Mouse (Mus musculus) bone marrow, adult 2 months (tissue): ENCODE results near the gene Fcmr. TPM values are rescaled to one million over a fixed set of nuclear protein-coding genes. Genes with fewer than 3 reads are reported as not detected.

Source experiments
- H3K27ac ChIP-seq: fragments of 200-500 bp; 2 replicates; pipeline ENCODE4 v1.5.1; 2012; ENCODE audit warnings: low read depth, mild to moderate bottlenecking, control low read depth, inconsistent platforms, low read length; ENCODE audit not compliant: control insufficient read depth, poor library complexity, insufficient read depth
- H3K4me1 ChIP-seq: fragments of 200-500 bp; 2 replicates; pipeline ENCODE4 v1.6.1; 2011; ENCODE audit warnings: low read length; ENCODE audit not compliant: control insufficient read depth, insufficient read depth
- H3K4me3 ChIP-seq: fragments of 200-500 bp; replicated peaks from 2 replicates; pipeline ENCODE3; 2011; ENCODE audit warnings: mild to moderate bottlenecking, low read depth, low read length, control low read depth; ENCODE audit not compliant: control insufficient read depth
- CTCF ChIP-seq: fragments of 200-500 bp; IDR thresholded peaks from 2 replicates; pipeline ENCODE4 v1.5.1; 2011; ENCODE audit warnings: low read length, control low read depth; ENCODE audit not compliant: control insufficient read depth, insufficient read depth
- POLR2A ChIP-seq: fragments of 200-500 bp; IDR thresholded peaks from 2 replicates; pipeline ENCODE4 v1.6.1; 2011; ENCODE audit warnings: low read depth, mild to moderate bottlenecking, control low read depth, low read length, borderline replicate concordance; ENCODE audit not compliant: control insufficient read depth
- WGBS: fragments of 180-500 bp; shearing (Covaris S2); methylation state at CpG from one replicate; pipeline ENCODE4 v1.1.7; 2018; 5-methylcytosine and 5-hydroxymethylcytosine counted together
- polyA plus RNA-seq: library from polyadenylated mRNA; stranded (reverse); fragments of >200 nt; gene quantifications from 2 replicates; pipeline ENCODE4 v1.2.4, GENCODE M21; 2011; ENCODE audit warnings: low replicate concordance; ENCODE audit not compliant: missing spikeins, insufficient read depth, insufficient read length

Fcmr gene
- polyA plus RNA-seq, 1 experiment: 36.6 TPM

GRCm38 (mm10) chr1:130829906-130830830 lies 35.3 kb upstream of the Fcmr start:
- TF ChIP-seq CTCF: no peak
- no peak for TF ChIP-seq POLR2A
- 62% methylated on average over 8 of the region's 8 CpGs for WGBS
- no peak overlapping the region for H3K27ac ChIP-seq
- H3K4me3 ChIP-seq: no peak overlapping the region
- no peaks in the 10 kb centered on the region for H3K4me1 ChIP-seq

- Histone ChIP-seq H3K27ac (no peak overlapping the region), H3K4me1 (no peaks in the 10 kb centered on the region), H3K4me3 (no peak overlapping the region)
- WGBS: 64% methylated on average over 5 of the region's 5 CpGs
- no peak for TF ChIP-seq CTCF
- TF ChIP-seq POLR2A: no peak
Measured at GRCm38 (mm10) chr1:130832230-130833149, 33.0 kb upstream of the Fcmr start.

DNA sequence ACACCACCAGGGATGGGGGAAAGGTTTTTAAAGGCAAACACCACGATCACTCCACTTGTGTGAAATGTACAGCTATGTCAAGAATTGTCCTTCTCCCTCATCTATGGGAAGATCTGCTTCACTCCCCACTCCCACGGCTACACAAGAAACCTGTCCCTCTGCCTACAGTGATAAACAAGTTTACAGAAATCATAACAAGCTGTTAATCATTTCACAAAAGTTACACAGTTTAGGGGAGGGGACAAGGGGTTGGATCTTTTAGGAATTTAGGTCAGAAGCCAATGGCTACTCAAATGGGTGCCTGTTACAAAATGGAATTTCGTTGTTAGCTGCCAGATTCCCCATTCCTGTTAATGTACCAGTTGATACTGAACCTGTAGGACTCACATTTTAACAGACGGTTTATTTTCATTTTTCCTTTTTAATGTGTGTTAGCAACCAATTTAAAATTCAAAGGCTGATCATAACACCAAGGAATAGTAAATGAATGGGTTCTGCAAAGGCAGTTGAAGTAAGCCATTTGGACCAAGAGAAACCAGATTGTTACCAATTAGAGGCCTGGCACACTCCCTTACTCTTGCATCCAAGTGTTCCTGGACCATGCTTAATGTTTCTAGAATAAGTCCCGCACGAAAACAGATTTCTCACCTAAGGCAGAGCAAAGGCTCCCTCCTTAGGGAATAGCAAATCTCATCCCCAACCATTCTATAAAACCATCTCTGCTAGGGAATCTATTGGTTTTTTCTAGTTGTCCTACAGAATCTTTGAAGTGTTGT lies 30.1 kb upstream of the Fcmr start:
- H3K4me3 ChIP-seq: no peak overlapping the region
- no peak overlapping the region for H3K27ac ChIP-seq
- H3K4me1 ChIP-seq: no peaks in the 10 kb centered on the region
- 82% methylated on average over 6 of the region's 6 CpGs for WGBS
- TF ChIP-seq CTCF (no peak), POLR2A (no peak)

- no peaks in the 10 kb centered on the region for H3K4me1 ChIP-seq
- WGBS: 18% methylated on average over 6 of the region's 6 CpGs
- TF ChIP-seq CTCF (no peak), POLR2A (no peak)
- H3K4me3 ChIP-seq: no peak overlapping the region
- no peak overlapping the region for H3K27ac ChIP-seq
Measured at GRCm38 (mm10) chr1:130838288-130838687, 27.2 kb upstream of the Fcmr start.

GRCm38 (mm10) chr1:130840599-130841379 lies 24.7 kb upstream of the Fcmr start:
- Histone ChIP-seq H3K4me3 (no peak overlapping the region), H3K27ac (no peak overlapping the region), H3K4me1 (no peaks in the 10 kb centered on the region)
- WGBS: 62% methylated on average over 8 of the region's 8 CpGs
- TF ChIP-seq CTCF: no peak
- no peak for TF ChIP-seq POLR2A

DNA sequence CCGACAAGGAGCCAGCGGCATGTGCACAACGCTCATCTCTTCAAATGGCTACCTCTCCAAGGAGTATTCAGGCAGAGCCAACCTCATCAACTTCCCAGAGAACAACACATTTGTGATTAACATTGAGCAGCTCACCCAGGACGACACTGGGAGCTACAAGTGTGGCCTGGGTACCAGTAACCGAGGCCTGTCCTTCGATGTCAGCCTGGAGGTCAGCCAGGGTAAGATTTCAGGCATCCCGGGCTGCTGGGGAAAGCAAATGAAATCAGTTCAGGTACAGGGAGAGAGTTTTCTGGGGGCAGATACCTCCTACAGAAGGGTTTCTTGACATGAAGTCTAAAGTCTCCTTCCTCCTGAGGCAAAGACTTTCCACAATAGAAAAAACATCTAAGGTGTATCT lies 23.8 kb upstream of the Fcmr start:
- no peak for TF ChIP-seq CTCF
- no peak for TF ChIP-seq POLR2A
- Histone ChIP-seq H3K4me1 (no peaks in the 10 kb centered on the region), H3K27ac (no peak overlapping the region), H3K4me3 (no peak overlapping the region)
- 87% methylated on average over 7 of the region's 7 CpGs for WGBS

GRCm38 (mm10) chr1:130844516-130844915 lies 21.0 kb upstream of the Fcmr start:
- Histone ChIP-seq H3K4me1 (no peaks in the 10 kb centered on the region), H3K27ac (no peak overlapping the region), H3K4me3 (no peak overlapping the region)
- TF ChIP-seq CTCF (no peak), POLR2A (no peak)
- 85% methylated on average over 7 of the region's 7 CpGs for WGBS
